Mouse (Mus musculus): Measurements from ENCODE around the gene Rpl3. TPM values are rescaled to one million over a fixed set of nuclear protein-coding genes. Genes with fewer than 3 reads are reported as not detected.

Rpl3 gene
- total and polyA plus RNA-seq, 3 experiments = 176 to 1,698 (median 1,019) TPM

DNA sequence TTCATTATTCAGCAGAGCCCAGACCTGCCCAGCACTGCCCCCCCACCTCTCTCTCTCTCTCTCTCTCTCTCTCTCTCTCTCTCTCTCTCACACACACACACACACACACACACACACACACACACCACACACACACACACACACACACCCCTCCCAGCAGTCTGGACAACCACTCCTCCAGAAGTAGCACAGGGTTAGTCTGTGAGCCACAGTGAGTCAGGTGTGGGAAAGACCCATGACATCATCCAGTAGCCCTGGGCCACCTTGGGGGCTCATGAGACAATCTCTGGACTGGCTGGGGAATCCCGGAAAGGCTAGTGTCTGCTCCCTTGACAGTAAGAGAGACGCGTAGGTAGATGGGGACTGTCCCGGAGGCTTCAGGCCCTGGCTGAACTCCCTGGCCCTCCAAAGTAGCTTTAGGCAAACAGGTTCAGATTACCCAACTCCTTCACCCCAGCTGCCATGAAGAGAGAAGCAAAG is 30.6 kb downstream of the Rpl3 start:
- no peaks in the 10 kb centered on the region; the same call in 1 of the 2 replicates for H3K4me1 ChIP-seq (ENCODE audit: insufficient read depth, low read depth, low read length)
- H3K27me3 ChIP-seq (ENCODE audit: insufficient read depth, low read length) = peaks cover 9% of the 10 kb centered on the region
- H3K36me3 ChIP-seq (replicated peaks) = no peaks in the 10 kb centered on the region
- no peak for DNase-seq (ENCODE audit: low spot score)
- TF ChIP-seq POLR2AphosphoS5 (IDR thresholded peaks at IDR 0.05; ENCODE audit: insufficient replicate concordance, low read depth, low read length) (no peak), GATA1 (IDR thresholded peaks at IDR 0.05; ENCODE audit: borderline replicate concordance, low read length) (no peak), CTCF (IDR thresholded peaks at IDR 0.05; ENCODE audit: low read depth, low read length) (no peak), GATA2 (IDR thresholded peaks at IDR 0.05; ENCODE audit: borderline replicate concordance, low read depth, low read length) (no peak), TAL1 (conservative IDR thresholded peaks at IDR 0.05; ENCODE audit: low read depth, low read length) (no peak)
- H3K4me3 ChIP-seq (ENCODE audit: low read depth, low read length) = no peak overlapping the region
- H3K9me3 ChIP-seq (replicated peaks) = no peaks in the 10 kb centered on the region
- no peak for ATAC-seq (ENCODE audit: extremely low read depth, insufficient number of reproducible peaks, low FRiP score, poor library complexity, severe bottlenecking)

DNA sequence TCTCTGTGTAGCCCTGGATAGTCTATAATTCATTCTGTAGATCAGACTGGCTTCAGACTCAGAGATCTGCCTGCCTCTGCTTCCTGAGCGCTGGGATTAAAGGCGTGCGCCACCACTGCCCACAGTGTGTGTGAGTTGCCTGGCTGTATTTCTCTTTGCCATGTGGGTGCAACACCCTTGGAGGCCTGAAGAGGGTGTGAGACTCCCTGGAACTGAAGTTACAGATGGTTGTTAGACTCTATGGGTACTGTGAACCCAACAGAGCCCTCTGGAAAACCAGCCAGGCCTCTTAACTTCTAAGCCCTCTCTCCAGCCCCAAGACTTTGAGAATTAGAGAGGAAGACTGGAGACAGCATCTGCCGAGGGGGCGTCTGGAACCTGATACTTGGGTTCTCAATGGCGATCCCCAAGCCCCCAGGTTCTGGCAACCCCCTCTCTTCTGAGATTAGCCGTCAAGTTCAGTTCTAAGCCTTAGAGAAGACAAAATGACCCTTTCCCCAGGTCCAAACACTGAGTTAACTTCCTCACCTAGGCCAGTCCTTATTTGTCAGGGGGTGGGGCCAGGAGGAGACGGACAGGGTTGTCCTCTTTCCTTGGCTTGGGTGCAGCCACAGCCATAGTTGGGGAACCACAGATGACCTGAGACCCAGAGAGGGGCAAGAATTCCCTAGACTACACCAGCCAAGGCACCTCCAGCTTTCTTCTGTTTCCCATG is 31.2 kb downstream of the Rpl3 start:
- Histone ChIP-seq H3K27me3 (ENCODE audit: insufficient read depth, low read length) (peaks cover 9% of the 10 kb centered on the region), H3K4me1 (ENCODE audit: insufficient read depth, low read depth, low read length) (no peaks in the 10 kb centered on the region; the same call in 1 of the 2 replicates), H3K36me3 (replicated peaks) (no peaks in the 10 kb centered on the region), H3K9me3 (replicated peaks) (no peaks in the 10 kb centered on the region), H3K4me3 (ENCODE audit: low read depth, low read length) (no peak overlapping the region)
- ATAC-seq (ENCODE audit: extremely low read depth, insufficient number of reproducible peaks, low FRiP score, poor library complexity, severe bottlenecking) (no peak), DNase-seq (ENCODE audit: low spot score) (no peak)
- no peak for TF ChIP-seq CTCF (IDR thresholded peaks at IDR 0.05; ENCODE audit: low read depth, low read length)
- no peak for TF ChIP-seq GATA1 (IDR thresholded peaks at IDR 0.05; ENCODE audit: borderline replicate concordance, low read length)
- no peak for TF ChIP-seq POLR2AphosphoS5 (IDR thresholded peaks at IDR 0.05; ENCODE audit: insufficient replicate concordance, low read depth, low read length)
- TF ChIP-seq GATA2 (IDR thresholded peaks at IDR 0.05; ENCODE audit: borderline replicate concordance, low read depth, low read length) = no peak
- TF ChIP-seq TAL1 (conservative IDR thresholded peaks at IDR 0.05; ENCODE audit: low read depth, low read length) = no peak

DNA sequence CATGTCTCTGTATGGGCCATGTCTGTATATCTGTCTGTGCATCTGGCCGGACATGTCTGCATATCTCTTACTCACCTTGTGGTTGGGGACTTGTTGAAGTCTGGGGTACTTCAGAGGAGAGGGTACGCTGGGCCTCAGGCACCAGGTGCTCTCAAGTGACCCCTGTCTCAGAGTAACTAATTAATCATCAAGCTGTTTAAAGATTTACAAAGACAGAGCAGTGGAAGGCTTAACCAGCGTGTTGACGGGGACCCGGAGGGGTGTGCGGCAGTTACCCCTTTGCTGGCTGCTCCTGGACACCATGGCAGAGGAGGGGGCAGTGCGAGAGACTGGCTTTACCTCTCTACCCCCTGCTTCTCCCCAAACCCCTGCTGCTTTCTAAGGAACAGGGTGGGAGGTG is 32.1 kb downstream of the Rpl3 start:
- Histone ChIP-seq H3K4me3 (ENCODE audit: low read depth, low read length) (no peak overlapping the region), H3K4me1 (ENCODE audit: insufficient read depth, low read depth, low read length) (no peaks in the 10 kb centered on the region; the same call in 1 of the 2 replicates), H3K9me3 (replicated peaks) (no peaks in the 10 kb centered on the region), H3K36me3 (replicated peaks) (no peaks in the 10 kb centered on the region), H3K27me3 (ENCODE audit: insufficient read depth, low read length) (peaks cover 9% of the 10 kb centered on the region)
- ATAC-seq (ENCODE audit: extremely low read depth, insufficient number of reproducible peaks, low FRiP score, poor library complexity, severe bottlenecking) (no peak), DNase-seq (ENCODE audit: low spot score) (no peak)
- TF ChIP-seq TAL1 (conservative IDR thresholded peaks at IDR 0.05; ENCODE audit: low read depth, low read length) = no peak
- no peak for TF ChIP-seq GATA2 (IDR thresholded peaks at IDR 0.05; ENCODE audit: borderline replicate concordance, low read depth, low read length)
- no peak for TF ChIP-seq CTCF (IDR thresholded peaks at IDR 0.05; ENCODE audit: low read depth, low read length)
- TF ChIP-seq POLR2AphosphoS5 (IDR thresholded peaks at IDR 0.05; ENCODE audit: insufficient replicate concordance, low read depth, low read length) = no peak
- TF ChIP-seq GATA1 (IDR thresholded peaks at IDR 0.05; ENCODE audit: borderline replicate concordance, low read length) = no peak

DNA sequence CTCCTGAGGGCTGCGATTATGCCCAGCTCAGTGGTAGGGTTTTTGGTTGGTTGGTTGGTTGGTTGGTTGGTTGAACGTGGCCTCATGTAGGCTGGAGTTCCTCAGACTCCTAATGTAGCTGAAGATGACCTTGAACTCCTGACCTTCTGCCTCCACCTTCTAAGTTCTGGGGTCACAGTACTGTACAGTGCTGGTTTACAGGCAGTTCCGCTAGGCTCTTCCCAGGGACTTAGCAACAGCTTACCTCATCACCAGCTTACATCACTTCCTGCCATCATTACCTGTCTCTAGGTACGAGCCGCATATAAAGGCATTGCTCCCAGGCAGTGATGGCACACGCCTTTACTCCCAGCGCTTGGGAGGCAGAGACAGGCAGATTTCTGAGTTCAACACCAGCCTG is 33.5 kb downstream of the Rpl3 start:
- Histone ChIP-seq H3K4me1 (ENCODE audit: insufficient read depth, low read depth, low read length) (peaks cover 6% of the 10 kb centered on the region), H3K36me3 (replicated peaks) (no peaks in the 10 kb centered on the region), H3K27me3 (ENCODE audit: insufficient read depth, low read length) (peaks cover 9% of the 10 kb centered on the region), H3K4me3 (ENCODE audit: low read depth, low read length) (no peak overlapping the region), H3K9me3 (replicated peaks) (no peaks in the 10 kb centered on the region; the same call in 1 of the 2 replicates)
- TF ChIP-seq CTCF (IDR thresholded peaks at IDR 0.05; ENCODE audit: low read depth, low read length) (no peak), POLR2AphosphoS5 (IDR thresholded peaks at IDR 0.05; ENCODE audit: insufficient replicate concordance, low read depth, low read length) (no peak), TAL1 (conservative IDR thresholded peaks at IDR 0.05; ENCODE audit: low read depth, low read length) (no peak), GATA2 (IDR thresholded peaks at IDR 0.05; ENCODE audit: borderline replicate concordance, low read depth, low read length) (no peak), GATA1 (IDR thresholded peaks at IDR 0.05; ENCODE audit: borderline replicate concordance, low read length) (no peak)
- DNase-seq (ENCODE audit: low spot score) (no peak), ATAC-seq (ENCODE audit: extremely low read depth, insufficient number of reproducible peaks, low FRiP score, poor library complexity, severe bottlenecking) (no peak)

DNA sequence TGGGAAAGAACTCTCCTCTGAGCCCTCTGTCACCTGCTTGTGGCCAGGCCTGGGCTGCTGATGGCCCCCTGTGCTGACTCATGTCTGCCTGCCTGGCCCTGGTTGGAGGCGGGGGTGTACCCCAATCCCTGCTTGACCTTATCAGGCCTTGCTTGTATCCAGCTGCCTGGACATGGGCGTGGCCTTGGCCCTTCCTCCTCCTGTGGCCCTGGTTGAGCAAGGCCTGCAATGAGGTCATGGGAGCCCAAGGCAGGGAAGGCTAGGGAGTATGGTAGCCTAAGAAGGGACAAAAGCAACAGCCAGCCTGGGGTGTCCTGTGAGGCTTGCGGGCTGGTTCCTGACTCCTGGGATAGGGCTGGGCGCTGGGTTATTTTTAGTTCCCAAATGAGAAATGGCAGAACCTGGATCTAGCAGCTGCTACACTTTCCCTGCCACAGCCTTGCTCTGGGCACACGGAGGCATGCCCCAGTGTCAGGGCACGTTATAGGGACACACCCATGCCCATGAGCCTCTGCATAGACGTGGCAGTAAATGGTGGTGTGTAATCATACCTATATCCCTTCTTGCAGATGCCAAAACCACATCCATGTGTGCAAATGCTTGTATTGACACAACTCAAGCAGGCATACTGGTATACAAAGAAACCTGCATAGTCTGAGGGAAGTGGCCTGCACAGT is 37.5 kb downstream of the Rpl3 start:
- TF ChIP-seq GATA2 (IDR thresholded peaks at IDR 0.05; ENCODE audit: borderline replicate concordance, low read depth, low read length) = no peak
- TF ChIP-seq TAL1 (conservative IDR thresholded peaks at IDR 0.05; ENCODE audit: low read depth, low read length) = no peak
- TF ChIP-seq GATA1 (IDR thresholded peaks at IDR 0.05; ENCODE audit: borderline replicate concordance, low read length) = no peak
- no peak for TF ChIP-seq CTCF (IDR thresholded peaks at IDR 0.05; ENCODE audit: low read depth, low read length)
- TF ChIP-seq POLR2AphosphoS5 (IDR thresholded peaks at IDR 0.05; ENCODE audit: insufficient replicate concordance, low read depth, low read length) = no peak
- no peak for ATAC-seq (ENCODE audit: extremely low read depth, insufficient number of reproducible peaks, low FRiP score, poor library complexity, severe bottlenecking)
- no peak overlapping the region for H3K4me3 ChIP-seq (ENCODE audit: low read depth, low read length)
- H3K9me3 ChIP-seq (replicated peaks) = no peaks in the 10 kb centered on the region; the same call in 1 of the 2 replicates
- no peak for DNase-seq (ENCODE audit: low spot score)
- no peaks in the 10 kb centered on the region for H3K36me3 ChIP-seq (replicated peaks)
- H3K4me1 ChIP-seq (ENCODE audit: insufficient read depth, low read depth, low read length) = peaks cover 6% of the 10 kb centered on the region
- peaks cover 5% of the 10 kb centered on the region; the same call in 1 of the 2 replicates for H3K27me3 ChIP-seq (ENCODE audit: insufficient read depth, low read length)
